Mouse (Mus musculus): Measurements from ENCODE around the gene Hes1.

Hes1 gene

DNA sequence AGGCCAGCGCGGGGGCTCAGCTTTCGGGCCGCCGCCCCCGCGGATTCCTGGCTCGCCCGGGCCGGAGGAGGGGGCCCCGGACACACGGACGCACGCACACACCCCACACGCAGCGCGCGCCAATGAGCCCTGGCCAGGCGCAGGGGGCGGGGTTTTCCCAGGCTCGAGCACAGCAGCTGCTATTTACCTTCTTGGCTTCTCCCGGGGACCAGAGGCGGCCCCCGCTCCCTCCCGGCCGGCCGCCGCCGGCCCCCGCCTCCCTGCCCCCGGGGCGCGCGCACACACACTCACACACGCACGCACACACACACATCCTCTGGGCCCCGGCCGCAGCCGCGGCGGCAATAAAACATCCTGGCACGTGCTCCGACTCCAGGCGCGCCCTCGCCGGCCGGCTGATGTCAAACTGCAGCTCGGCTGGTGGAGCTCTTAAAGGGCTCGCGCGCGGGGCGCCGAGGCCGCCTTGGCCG lies at the start of gene Hes1:
Hes1 (plus strand) TSS at position 401 of the 470 bp plus-strand sequence.
- DNase-seq = peak; percentile 69

- DNase-seq = no peak
These were observed 48.1 kb upstream of the Hes1 start for GRCm38 (mm10) chr16:30016064-30016463.

DNA sequence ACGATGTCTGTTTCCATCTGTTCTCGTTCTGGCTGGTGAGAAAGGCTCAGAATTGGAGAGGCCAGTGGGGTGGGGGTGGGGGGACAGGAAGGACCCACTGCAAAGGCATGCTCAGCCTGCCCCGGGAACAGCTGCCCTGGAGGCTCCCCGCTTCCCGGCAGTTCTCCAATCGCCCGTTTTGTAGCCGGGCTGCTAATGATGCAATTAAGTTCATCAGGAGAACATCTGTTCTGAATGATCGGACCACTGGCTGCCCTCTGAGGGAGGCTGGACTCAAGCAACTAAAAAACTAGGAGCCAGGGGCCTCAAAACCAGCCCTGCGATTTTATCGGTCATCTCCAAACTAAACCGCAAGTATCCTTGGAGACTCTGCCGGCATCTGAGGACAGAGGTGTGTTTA lies 44.1 kb upstream of the Hes1 start:
- DNase-seq = no peak

GRCm38 (mm10) chr16:30022352-30022751 lies 41.8 kb upstream of the Hes1 start:
- no peak for DNase-seq

DNA sequence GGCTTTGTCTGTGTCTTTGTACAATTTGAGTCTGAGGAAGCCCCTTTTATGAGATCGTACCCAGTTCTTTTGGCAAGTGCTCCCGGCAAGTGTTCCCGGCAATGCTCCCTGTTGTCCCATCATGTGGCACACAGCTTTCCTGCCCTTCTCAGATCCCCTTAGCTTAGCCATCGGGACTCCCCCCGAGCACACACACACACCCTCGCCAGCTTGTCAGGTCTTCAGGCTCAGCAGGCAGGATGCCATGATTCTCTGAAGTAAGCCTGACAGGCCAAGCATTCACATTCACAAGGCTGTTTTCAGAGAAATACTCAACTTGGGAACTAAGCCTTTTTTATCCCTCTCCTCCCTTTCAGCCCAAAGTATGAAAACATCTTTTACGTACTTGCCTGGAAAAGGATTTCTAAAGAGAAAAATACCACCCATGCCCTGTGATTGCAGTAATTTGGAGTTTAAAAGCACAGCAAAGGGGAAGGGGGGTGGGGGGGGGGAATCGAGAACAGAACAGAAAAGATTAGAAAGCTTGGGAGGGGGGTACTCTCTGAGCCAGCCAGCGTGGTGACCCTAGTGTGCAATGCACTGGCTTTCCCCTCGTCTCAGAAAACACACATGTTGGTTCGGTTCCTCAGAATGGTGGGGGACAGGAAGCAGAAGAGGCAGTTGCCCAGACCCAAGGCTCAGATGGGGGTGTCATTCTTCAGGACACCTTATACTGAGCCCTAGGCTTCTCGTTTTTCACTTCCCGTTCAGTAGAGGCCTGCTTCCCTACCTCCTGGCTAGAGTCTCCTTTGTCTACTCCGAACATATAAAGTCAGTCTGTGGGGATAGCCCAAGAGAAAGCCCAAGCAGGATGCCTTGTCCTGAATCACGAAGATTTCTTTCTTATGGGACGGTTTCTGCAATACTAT lies 41.0 kb upstream of the Hes1 start:
- no peak for DNase-seq

- no peak for DNase-seq
These were observed 39.4 kb upstream of the Hes1 start for GRCm38 (mm10) chr16:30024681-30025262.

DNA sequence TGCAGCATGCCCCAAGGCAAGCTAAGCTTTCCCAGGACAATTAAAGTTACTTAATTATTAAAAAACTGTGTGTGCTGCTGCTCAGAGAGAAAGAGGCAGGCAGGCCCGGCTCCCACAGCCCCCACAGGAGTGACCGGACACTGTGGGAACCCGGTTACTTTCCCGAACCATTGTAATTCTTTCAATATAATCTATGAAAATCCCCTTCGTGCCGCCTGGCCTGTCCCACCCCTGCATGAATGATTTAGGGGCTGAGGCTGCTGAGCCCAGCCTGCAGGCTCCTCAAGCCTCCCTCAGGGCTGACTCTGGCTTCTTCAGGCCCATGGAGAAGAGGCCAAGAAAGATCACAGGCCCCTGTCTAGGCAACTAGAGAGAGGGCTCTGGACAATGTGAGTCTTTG lies 36.0 kb upstream of the Hes1 start:
- no peak for DNase-seq

GRCm38 (mm10) chr16:30029264-30030003 lies 34.8 kb upstream of the Hes1 start:
- no peak for DNase-seq

DNA sequence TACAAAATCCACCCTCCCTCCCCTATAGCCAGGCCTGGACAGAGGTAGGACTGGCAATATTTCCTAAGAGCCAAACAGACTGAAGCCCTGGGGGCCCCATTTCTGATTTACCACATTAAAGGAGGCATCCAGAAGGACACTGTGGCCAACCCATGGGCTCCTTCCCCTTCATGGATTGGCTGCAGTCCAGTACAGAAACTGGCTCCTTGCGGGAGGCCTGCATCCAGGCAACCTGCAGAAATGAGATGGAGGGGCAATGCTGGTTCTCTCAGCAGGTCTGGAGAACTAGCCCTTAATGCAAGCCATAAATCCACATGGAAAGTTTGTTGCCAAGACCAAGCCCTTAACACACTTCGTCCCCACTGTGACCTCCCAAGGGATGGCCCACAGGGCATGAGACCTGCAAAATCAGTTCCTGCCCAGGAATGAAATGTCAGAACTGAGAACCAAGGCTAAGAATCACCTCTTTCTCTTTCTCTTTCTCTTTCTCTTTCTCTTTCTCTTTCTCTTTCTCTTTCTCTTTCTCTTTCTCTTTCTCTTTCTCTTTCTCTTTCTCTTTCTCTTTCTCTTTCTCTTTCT lies 31.8 kb upstream of the Hes1 start:
- DNase-seq = no peak

- no peak for DNase-seq
These were observed 30.8 kb upstream of the Hes1 start for GRCm38 (mm10) chr16:30033390-30033789.

DNA sequence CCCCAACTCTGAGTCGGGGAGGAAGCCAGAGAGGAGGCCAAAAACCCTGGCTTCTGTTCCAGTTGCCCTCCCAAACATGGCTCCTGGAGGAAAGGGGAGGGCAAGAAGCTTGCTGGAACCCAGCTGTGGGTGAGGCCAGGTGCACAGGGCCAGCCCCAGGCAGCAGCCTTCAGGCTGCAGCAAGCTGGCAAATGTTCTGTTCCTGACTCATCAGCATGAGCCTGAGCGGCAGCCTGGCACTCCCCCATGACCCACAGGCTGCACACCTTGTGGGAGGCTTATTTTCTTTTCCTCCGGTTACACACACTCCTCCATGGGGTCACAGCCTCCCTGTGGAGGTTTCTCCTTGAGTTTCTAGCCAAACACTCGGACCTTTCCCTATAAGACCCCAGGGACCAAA lies 30.2 kb upstream of the Hes1 start:
- DNase-seq = no peak

GRCm38 (mm10) chr16:30034521-30034920 lies 29.7 kb upstream of the Hes1 start:
- DNase-seq = no peak

DNA sequence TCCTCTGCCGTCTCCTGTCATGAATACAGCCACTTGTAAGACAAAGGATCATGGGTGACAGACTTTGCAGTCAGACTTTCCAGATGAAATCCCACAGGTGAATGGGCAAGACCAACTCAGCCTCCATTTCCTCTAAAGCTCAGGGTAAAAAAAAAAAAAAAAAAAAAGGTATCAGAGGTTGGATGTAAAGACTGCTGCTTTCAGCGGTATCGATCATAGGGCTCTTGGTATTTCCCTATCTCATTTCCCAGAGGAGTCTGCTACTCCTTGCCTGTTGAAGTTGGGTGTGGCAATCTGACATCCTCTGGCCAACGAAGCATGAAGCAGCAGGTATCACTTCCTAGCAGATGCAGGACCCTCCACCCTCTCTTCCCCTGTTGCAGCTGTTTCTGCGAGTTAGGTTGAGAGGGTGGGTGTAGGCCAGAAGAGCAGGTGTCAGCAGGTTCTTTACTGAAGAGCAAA lies 29.2 kb upstream of the Hes1 start:
- DNase-seq = no peak

DNA sequence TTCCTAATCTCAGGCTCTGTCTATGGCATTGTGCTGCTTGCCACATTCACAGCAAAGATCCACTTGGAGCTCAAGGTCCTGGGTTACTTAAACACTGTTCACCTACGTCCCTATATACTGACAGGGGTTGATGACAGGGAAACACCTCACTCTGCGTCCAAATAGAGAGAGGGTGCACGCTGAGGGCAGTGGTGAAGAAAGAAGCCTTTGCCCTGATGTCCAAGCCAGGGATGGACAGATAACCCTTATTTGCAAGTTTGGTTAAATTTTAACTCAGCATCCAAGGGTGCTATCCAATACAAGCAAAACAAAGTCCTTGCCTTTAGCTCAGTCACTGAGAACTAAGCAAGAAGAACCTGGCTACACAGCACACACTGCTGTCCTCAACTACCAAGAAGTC lies 28.1 kb upstream of the Hes1 start:
- DNase-seq = no peak

GRCm38 (mm10) chr16:30038663-30039593 lies 25.3 kb upstream of the Hes1 start:
- no peak for DNase-seq

DNA sequence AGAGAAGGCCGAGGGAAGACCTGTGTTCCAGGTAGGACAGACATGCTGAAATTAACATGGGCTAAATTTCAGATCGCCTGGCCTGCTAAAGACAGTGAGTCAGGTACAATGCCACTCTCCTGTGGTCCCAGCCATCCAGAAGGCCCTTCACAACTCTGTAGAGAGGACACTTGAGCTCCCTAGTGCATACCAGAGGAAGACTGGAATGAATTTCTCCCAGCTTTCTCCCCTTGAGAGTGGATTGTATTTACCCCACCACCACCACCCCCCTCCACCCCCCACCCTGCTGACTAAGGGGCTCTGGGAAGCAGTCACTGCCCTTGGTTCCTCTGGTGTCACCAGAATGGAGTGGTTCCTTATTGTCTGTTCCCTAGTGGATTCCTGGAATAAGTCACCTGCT lies 24.3 kb upstream of the Hes1 start:
- DNase-seq = no peak

- no peak for DNase-seq
These were observed 21.3 kb upstream of the Hes1 start for GRCm38 (mm10) chr16:30042859-30043258.

DNA sequence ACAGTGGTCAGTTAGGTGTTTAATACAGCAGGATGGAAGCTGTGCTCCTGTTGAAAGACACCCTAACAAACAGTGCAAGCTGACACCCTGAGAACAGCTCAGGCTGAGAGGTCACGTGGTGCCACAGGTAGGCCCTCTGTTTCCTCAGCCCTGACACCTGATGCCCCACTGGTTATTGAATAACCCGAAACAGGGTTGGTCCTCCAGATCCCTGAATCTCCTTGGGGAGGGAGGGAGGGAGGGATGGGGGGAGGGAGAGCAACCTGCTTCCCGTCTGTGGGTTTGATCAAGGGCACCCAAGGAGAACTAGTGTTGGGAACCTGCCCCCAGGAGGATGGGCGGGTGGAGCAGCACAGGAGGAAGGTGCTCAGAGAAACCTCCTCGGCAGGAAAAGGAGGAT lies 18.6 kb upstream of the Hes1 start:
- DNase-seq = no peak

DNA sequence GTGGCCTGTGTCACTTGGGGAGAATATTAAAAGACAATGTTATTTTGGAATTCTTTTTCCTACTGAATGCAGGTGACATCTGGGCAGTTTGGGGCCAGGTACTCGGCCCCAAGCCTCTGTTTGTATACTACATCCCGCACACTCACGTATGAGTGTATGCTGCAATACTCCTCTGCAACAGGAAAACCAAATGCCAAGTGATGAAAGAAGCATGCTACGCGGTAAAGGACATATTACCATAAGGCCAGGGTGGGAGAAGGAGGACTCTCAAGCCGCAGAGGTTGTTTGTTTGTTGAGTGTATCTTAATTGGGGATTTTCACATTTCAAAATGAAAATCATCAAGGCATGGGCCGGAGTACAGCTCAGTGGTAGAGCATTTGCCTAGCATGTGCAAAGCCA lies 17.2 kb upstream of the Hes1 start:
- no peak for DNase-seq

DNA sequence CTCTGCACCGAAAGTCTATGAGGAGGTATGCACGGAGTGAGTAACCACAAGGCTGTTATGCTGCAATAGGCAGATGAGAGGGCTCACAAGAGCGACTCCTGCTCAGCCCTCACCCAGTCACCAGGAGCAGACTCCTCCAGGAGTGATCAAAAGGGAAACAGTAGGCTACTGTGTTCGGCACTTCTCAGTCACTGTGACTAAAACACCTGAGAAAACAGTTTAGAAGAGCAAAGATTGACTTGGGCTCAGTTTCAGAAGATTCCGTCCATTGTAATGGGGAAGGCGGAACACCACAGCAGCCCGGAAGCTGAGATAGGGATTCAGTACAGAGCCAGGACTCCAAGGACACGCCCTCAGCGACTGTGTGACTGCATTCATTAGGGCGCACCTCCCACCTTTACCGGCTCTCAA lies 16.8 kb upstream of the Hes1 start:
- no peak for DNase-seq

DNA sequence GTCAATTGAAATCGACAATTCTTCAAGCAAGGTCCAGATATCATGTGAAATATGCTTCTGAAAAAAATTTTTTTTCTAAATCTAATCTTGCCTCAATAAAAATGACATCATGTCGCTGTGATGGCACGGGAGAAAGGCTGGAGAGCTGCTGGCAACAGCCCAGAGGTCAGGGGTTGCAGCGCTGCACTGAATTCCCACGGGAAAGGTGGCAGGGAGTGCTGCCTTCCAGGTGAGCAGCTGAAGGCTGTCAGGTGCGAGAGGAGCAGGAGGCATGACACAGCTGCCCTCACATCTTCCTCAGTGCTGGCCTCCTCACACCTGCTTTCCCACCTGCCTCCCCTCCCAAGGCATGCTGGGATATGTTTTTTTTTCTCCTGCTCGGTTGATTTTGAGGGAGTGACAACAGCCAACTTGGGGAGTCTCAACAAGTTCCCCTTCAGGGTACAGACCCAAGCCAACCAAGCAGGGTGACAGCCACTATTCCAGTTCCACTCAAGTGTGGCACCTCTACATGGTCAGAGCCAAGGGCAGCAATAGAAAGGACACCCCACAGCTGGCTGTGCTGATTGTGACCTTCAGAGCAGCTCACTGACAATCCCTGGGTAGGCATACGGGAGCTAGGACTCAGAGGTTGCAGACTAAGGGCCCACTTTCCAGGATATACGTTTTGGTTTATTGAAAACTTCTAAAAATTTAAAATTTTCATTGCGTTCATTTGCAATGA lies 13.3 kb upstream of the Hes1 start:
- DNase-seq = no peak

All from cerebellum, adult 11-12 months (tissue).